Mouse (Mus musculus) embryonic facial prominence, embryonic 15.5 days (tissue): ENCODE measurements around the gene Ppp1r12b. TPM values are rescaled to one million over a fixed set of nuclear protein-coding genes. Genes with fewer than 3 reads are reported as not detected.
A peak's percentile ranks its signal among the peaks of the same experiment; 100 is the strongest.

Experiments
- ATAC-seq: fragments of 200-750 bp; cut with Nextera tagmentation; 2 replicates; pipeline ENCODE4 v1.8.0; 2017; ENCODE audit warnings: low read depth, moderate TSS enrichment; ENCODE audit not compliant: insufficient number of reproducible peaks, low FRiP score, low TSS enrichment
- H3K27ac ChIP-seq: fragments of 300-500 bp; sonication (generic); replicated peaks from 2 replicates; pipeline ENCODE4 v1.5.1; 2015; ENCODE audit warnings: mild to moderate bottlenecking, inconsistent platforms
- H3K27me3 ChIP-seq: fragments of 300-500 bp; sonication (generic); 2 replicates; pipeline ENCODE4 v1.6.1; 2015; ENCODE audit warnings: inconsistent platforms
- H3K36me3 ChIP-seq: fragments of 300-500 bp; sonication (generic); 2 replicates; pipeline ENCODE4 v1.6.1; 2015; ENCODE audit warnings: mild to moderate bottlenecking, inconsistent platforms
- H3K4me1 ChIP-seq: fragments of 300-500 bp; sonication (generic); 2 replicates; pipeline ENCODE4 v1.6.1; 2015; ENCODE audit warnings: inconsistent platforms
- H3K4me2 ChIP-seq: fragments of 300-500 bp; sonication (generic); replicated peaks from 2 replicates; pipeline ENCODE4 v1.6.1; 2015; ENCODE audit warnings: mild to moderate bottlenecking, inconsistent platforms
- H3K4me3 ChIP-seq: fragments of 300-500 bp; sonication (generic); replicated peaks from 2 replicates; pipeline ENCODE4 v1.5.1; 2015; ENCODE audit warnings: mild to moderate bottlenecking, inconsistent platforms
- H3K9ac ChIP-seq: fragments of 300-500 bp; sonication (generic); 2 replicates; pipeline ENCODE4 v1.6.1; 2015; ENCODE audit warnings: inconsistent platforms
- H3K9me3 ChIP-seq: fragments of 300-500 bp; sonication (generic); replicated peaks from 2 replicates; pipeline ENCODE4 v1.6.1; 2016; ENCODE audit warnings: inconsistent platforms
- WGBS: fragments of 180-500 bp; shearing (Covaris S2); methylation state at CpG from one replicate; pipeline ENCODE4 v1.1.7; 2015; 5-methylcytosine and 5-hydroxymethylcytosine counted together
- polyA plus RNA-seq: library from polyadenylated mRNA; unstranded; fragments of >200 nt; fragmentation: Nextera tagmentation; extraction: Ambion mirVana; gene quantifications from 2 replicates; pipeline ENCODE4 v1.2.1, GENCODE M21; 2015

Ppp1r12b gene
- polyA plus RNA-seq, 1 experiment from 2014 or later, result 9.6 TPM

- Histone ChIP-seq H3K4me3 (peak overlapping the region; percentile 39), H3K4me2 (peak overlapping the region; percentile 70), H3K9ac (no peak overlapping the region), H3K27ac (no peak overlapping the region), H3K9me3 (no peaks in the 10 kb centered on the region), H3K36me3 (no peaks in the 10 kb centered on the region), H3K27me3 (0 out of 2 replicates have a peak, but pooled peaks cover 4% of the 10 kb centered on the region), H3K4me1 (peaks cover 12% of the 10 kb centered on the region; the same call in 1 of the 2 replicates)
- WGBS, result 21% methylated on average over 14 of the region's 14 CpGs
- no peak for ATAC-seq
Observed at GRCm38 (mm10) chr1:134987962-134988341, 32.2 kb upstream of the Ppp1r12b start.

GRCm38 (mm10) chr1:134987173-134987961, 31.6 kb upstream of the Ppp1r12b start:
- Histone ChIP-seq H3K9me3 (no peaks in the 10 kb centered on the region), H3K27ac (no peak overlapping the region), H3K4me3 (peak overlapping the region; percentile 39), H3K4me1 (peaks cover 12% of the 10 kb centered on the region; the same call in 1 of the 2 replicates), H3K27me3 (0 out of 2 replicates have a peak, but pooled peaks cover 4% of the 10 kb centered on the region), H3K36me3 (no peaks in the 10 kb centered on the region), H3K4me2 (peak overlapping the region; percentile 70), H3K9ac (no peak overlapping the region)
- WGBS, result 32% methylated on average over 48 of the region's 48 CpGs
- peak; percentile 72; the same call in 1 of the 2 replicates for ATAC-seq

- Histone ChIP-seq H3K4me2 (no peak overlapping the region), H3K4me1 (0 out of 2 replicates have a peak, but pooled peaks cover 5% of the 10 kb centered on the region), H3K4me3 (no peak overlapping the region), H3K36me3 (peaks cover 18% of the 10 kb centered on the region; the same call in 1 of the 2 replicates), H3K9ac (no peak overlapping the region), H3K9me3 (no peaks in the 10 kb centered on the region), H3K27me3 (no peaks in the 10 kb centered on the region), H3K27ac (no peak overlapping the region)
- WGBS, result 63% methylated on average over 1 of the region's 1 CpGs
- no peak for ATAC-seq
Observed at GRCm38 (mm10) chr1:134972920-134973319, 17.2 kb upstream of the Ppp1r12b start.

- H3K27ac ChIP-seq, result no peak overlapping the region
- no peak overlapping the region for H3K4me2 ChIP-seq
- no peaks in the 10 kb centered on the region for H3K9me3 ChIP-seq
- peaks cover 8% of the 10 kb centered on the region; the same call in 1 of the 2 replicates for H3K4me1 ChIP-seq
- ATAC-seq, result no peak
- no peak overlapping the region for H3K4me3 ChIP-seq
- peaks cover 11% of the 10 kb centered on the region; the same call in 1 of the 2 replicates for H3K36me3 ChIP-seq
- no peak overlapping the region for H3K9ac ChIP-seq
- no peaks in the 10 kb centered on the region for H3K27me3 ChIP-seq
- WGBS, result 89% methylated on average over 2 of the region's 2 CpGs
Observed at GRCm38 (mm10) chr1:134965430-134965829, 9.7 kb upstream of the Ppp1r12b start.

- Histone ChIP-seq H3K36me3 (peaks cover 5% of the 10 kb centered on the region; the same call in 1 of the 2 replicates), H3K4me1 (peaks cover 8% of the 10 kb centered on the region; the same call in 1 of the 2 replicates), H3K4me2 (peak overlapping the region; percentile 84), H3K27me3 (no peaks in the 10 kb centered on the region), H3K4me3 (peak overlapping the region; percentile 87), H3K9ac (peak overlapping the region; percentile 65), H3K27ac (0 out of 2 replicates have a peak overlapping the region, but pooled peaks have one; percentile 28), H3K9me3 (no peaks in the 10 kb centered on the region)
- no peak for ATAC-seq
- 2% methylated on average over 11 of the region's 11 CpGs for WGBS
Observed at GRCm38 (mm10) chr1:134962821-134963220, 7.1 kb upstream of the Ppp1r12b start.

- H3K27me3 ChIP-seq, result no peaks in the 10 kb centered on the region
- H3K4me3 ChIP-seq, result peak within 1 kb of the TSS; percentile 87
- peaks cover 8% of the 10 kb centered on the region; the same call in 1 of the 2 replicates for H3K4me1 ChIP-seq
- no peaks in the 10 kb centered on the region for H3K9me3 ChIP-seq
- H3K27ac ChIP-seq, result 0 out of 2 replicates have a peak within 1 kb of the TSS, but pooled peaks have one; percentile 28
- H3K36me3 ChIP-seq, result peaks cover 5% of the 10 kb centered on the region; the same call in 1 of the 2 replicates
- peak within 1 kb of the TSS; percentile 84 for H3K4me2 ChIP-seq
- 2% methylated on average over 50 of the region's 50 CpGs for WGBS
- peak; percentile 99 for ATAC-seq
- peak within 1 kb of the TSS; percentile 65 for H3K9ac ChIP-seq
Observed at GRCm38 (mm10) chr1:134962053-134962803, 6.5 kb upstream of the Ppp1r12b start, which contains the start of gene Ube2t. Gene Ube2t, plus strand, starts transcription at chr1:134962565.

- H3K4me1 ChIP-seq, result peaks cover 8% of the 10 kb centered on the region; the same call in 1 of the 2 replicates
- H3K9me3 ChIP-seq, result no peaks in the 10 kb centered on the region
- ATAC-seq, result no peak
- H3K4me2 ChIP-seq, result no peak overlapping the region
- H3K27me3 ChIP-seq, result no peaks in the 10 kb centered on the region
- H3K36me3 ChIP-seq, result peaks cover 4% of the 10 kb centered on the region; the same call in 1 of the 2 replicates
- WGBS, result 60% methylated on average over 7 of the region's 7 CpGs
- no peak overlapping the region for H3K9ac ChIP-seq
- H3K4me3 ChIP-seq, result no peak overlapping the region
- H3K27ac ChIP-seq, result no peak overlapping the region
Observed at GRCm38 (mm10) chr1:134960634-134961033, 4.9 kb upstream of the Ppp1r12b start.

- H3K27me3 ChIP-seq, result no peaks in the 10 kb centered on the region
- H3K27ac ChIP-seq, result peak overlapping the region; percentile 90
- H3K4me1 ChIP-seq, result peaks cover 17% of the 10 kb centered on the region
- peak overlapping the region; percentile 87 for H3K9ac ChIP-seq
- peak overlapping the region; percentile 94 for H3K4me3 ChIP-seq
- peak overlapping the region; percentile 73 for H3K4me2 ChIP-seq
- H3K9me3 ChIP-seq, result no peaks in the 10 kb centered on the region
- peak; percentile 31; the same call in 1 of the 2 replicates for ATAC-seq
- WGBS, result 4% methylated on average over 16 of the region's 16 CpGs
- 0 out of 2 replicates have a peak, but pooled peaks cover 6% of the 10 kb centered on the region for H3K36me3 ChIP-seq
Observed at GRCm38 (mm10) chr1:134955050-134955636, 599 bp downstream of the Ppp1r12b start.

- Histone ChIP-seq H3K27ac (no peak overlapping the region), H3K9me3 (no peaks in the 10 kb centered on the region), H3K36me3 (0 out of 2 replicates have a peak, but pooled peaks cover 12% of the 10 kb centered on the region), H3K4me1 (peaks cover 13% of the 10 kb centered on the region), H3K9ac (no peak overlapping the region), H3K27me3 (no peaks in the 10 kb centered on the region), H3K4me2 (no peak overlapping the region), H3K4me3 (no peak overlapping the region)
- WGBS, result 76% methylated on average over 3 of the region's 3 CpGs
- no peak for ATAC-seq
Observed at GRCm38 (mm10) chr1:134949946-134950345, 5.8 kb downstream of the Ppp1r12b start.

GRCm38 (mm10) chr1:134947590-134947989, 8.2 kb downstream of the Ppp1r12b start:
- no peak overlapping the region for H3K4me3 ChIP-seq
- H3K9ac ChIP-seq, result no peak overlapping the region
- H3K36me3 ChIP-seq, result 0 out of 2 replicates have a peak, but pooled peaks cover 12% of the 10 kb centered on the region
- 73% methylated on average over 7 of the region's 7 CpGs for whole genome bisulfite sequencing
- no peak overlapping the region for H3K27ac ChIP-seq
- ATAC-seq, result no peak
- 0 out of 2 replicates have a peak, but pooled peaks cover 4% of the 10 kb centered on the region for H3K4me1 ChIP-seq
- no peaks in the 10 kb centered on the region for H3K9me3 ChIP-seq
- no peaks in the 10 kb centered on the region for H3K27me3 ChIP-seq
- no peak overlapping the region for H3K4me2 ChIP-seq
